Mouse (Mus musculus): Measurements from ENCODE around the gene Prps1l1. TPM values are rescaled to one million over a fixed set of nuclear protein-coding genes. Genes with fewer than 3 reads are reported as not detected.

Prps1l1 gene
- polyA plus RNA-seq, 1 experiment from 2014 or later: not detected

GRCm38 (mm10) chr12:34998778-34999467 is 14.4 kb downstream of the Prps1l1 start:
- Histone ChIP-seq H3K9ac (ENCODE audit: low read depth, low read length) (no peak overlapping the region), H3K27me3 (ENCODE audit: control insufficient read depth, insufficient read depth, low read depth, low read length) (no peaks in the 10 kb centered on the region), H3K9me3 (replicated peaks; ENCODE audit: control insufficient read depth, low read length, poor library complexity, severe bottlenecking) (no peaks in the 10 kb centered on the region), H3K27ac (ENCODE audit: low read length) (no peak overlapping the region), H3K4me2 (ENCODE audit: low read length) (no peak overlapping the region), H3K36me3 (ENCODE audit: control insufficient read depth, insufficient read depth, low read length) (no peaks in the 10 kb centered on the region), H3K4me3 (ENCODE audit: low read depth, low read length) (no peak overlapping the region), H3K4me1 (ENCODE audit: control insufficient read depth, insufficient read depth, low read length) (no peaks in the 10 kb centered on the region)
- WGBS: 69% methylated on average over 12 of the region's 12 CpGs
- ATAC-seq: no peak

GRCm38 (mm10) chr12:35000323-35000722 is 15.8 kb downstream of the Prps1l1 start:
- no peak overlapping the region for H3K27ac ChIP-seq (ENCODE audit: low read length)
- no peak overlapping the region for H3K4me3 ChIP-seq (ENCODE audit: low read depth, low read length)
- no peaks in the 10 kb centered on the region for H3K4me1 ChIP-seq (ENCODE audit: control insufficient read depth, insufficient read depth, low read length)
- no peaks in the 10 kb centered on the region for H3K27me3 ChIP-seq (ENCODE audit: control insufficient read depth, insufficient read depth, low read depth, low read length)
- H3K4me2 ChIP-seq (ENCODE audit: low read length): no peak overlapping the region
- H3K9ac ChIP-seq (ENCODE audit: low read depth, low read length): no peak overlapping the region
- no peak for ATAC-seq
- WGBS: 62% methylated on average over 4 of the region's 4 CpGs
- H3K36me3 ChIP-seq (ENCODE audit: control insufficient read depth, insufficient read depth, low read length): no peaks in the 10 kb centered on the region
- H3K9me3 ChIP-seq (replicated peaks; ENCODE audit: control insufficient read depth, low read length, poor library complexity, severe bottlenecking): no peaks in the 10 kb centered on the region

- Histone ChIP-seq H3K4me2 (ENCODE audit: low read length) (no peak overlapping the region), H3K9ac (ENCODE audit: low read depth, low read length) (no peak overlapping the region), H3K4me1 (ENCODE audit: control insufficient read depth, insufficient read depth, low read length) (peaks cover 8% of the 10 kb centered on the region; the same call in 1 of the 2 replicates), H3K27me3 (ENCODE audit: control insufficient read depth, insufficient read depth, low read depth, low read length) (no peaks in the 10 kb centered on the region), H3K4me3 (ENCODE audit: low read depth, low read length) (no peak overlapping the region), H3K36me3 (ENCODE audit: control insufficient read depth, insufficient read depth, low read length) (no peaks in the 10 kb centered on the region), H3K9me3 (replicated peaks; ENCODE audit: control insufficient read depth, low read length, poor library complexity, severe bottlenecking) (no peaks in the 10 kb centered on the region), H3K27ac (ENCODE audit: low read length) (no peak overlapping the region)
- no peak for ATAC-seq
Observed at GRCm38 (mm10) chr12:35005748-35006147, 21.2 kb downstream of the Prps1l1 start.

- H3K4me2 ChIP-seq (ENCODE audit: low read length): no peak overlapping the region
- H3K9me3 ChIP-seq (replicated peaks; ENCODE audit: control insufficient read depth, low read length, poor library complexity, severe bottlenecking): no peaks in the 10 kb centered on the region
- H3K4me3 ChIP-seq (ENCODE audit: low read depth, low read length): no peak overlapping the region
- no peak overlapping the region for H3K27ac ChIP-seq (ENCODE audit: low read length)
- no peaks in the 10 kb centered on the region for H3K27me3 ChIP-seq (ENCODE audit: control insufficient read depth, insufficient read depth, low read depth, low read length)
- no peaks in the 10 kb centered on the region for H3K36me3 ChIP-seq (ENCODE audit: control insufficient read depth, insufficient read depth, low read length)
- 51% methylated on average over 1 of the region's 1 CpGs for WGBS
- H3K4me1 ChIP-seq (ENCODE audit: control insufficient read depth, insufficient read depth, low read length): peaks cover 8% of the 10 kb centered on the region; the same call in 1 of the 2 replicates
- no peak overlapping the region for H3K9ac ChIP-seq (ENCODE audit: low read depth, low read length)
- ATAC-seq: no peak
Observed at GRCm38 (mm10) chr12:35007851-35008250, 23.3 kb downstream of the Prps1l1 start.

GRCm38 (mm10) chr12:35008340-35009137 is 24.0 kb downstream of the Prps1l1 start:
- Histone ChIP-seq H3K9ac (ENCODE audit: low read depth, low read length) (no peak overlapping the region), H3K4me3 (ENCODE audit: low read depth, low read length) (no peak overlapping the region), H3K36me3 (ENCODE audit: control insufficient read depth, insufficient read depth, low read length) (no peaks in the 10 kb centered on the region), H3K4me1 (ENCODE audit: control insufficient read depth, insufficient read depth, low read length) (peaks cover 8% of the 10 kb centered on the region; the same call in 1 of the 2 replicates), H3K9me3 (replicated peaks; ENCODE audit: control insufficient read depth, low read length, poor library complexity, severe bottlenecking) (no peaks in the 10 kb centered on the region), H3K27me3 (ENCODE audit: control insufficient read depth, insufficient read depth, low read depth, low read length) (no peaks in the 10 kb centered on the region), H3K27ac (ENCODE audit: low read length) (peak overlapping the region; percentile 51), H3K4me2 (ENCODE audit: low read length) (no peak overlapping the region)
- ATAC-seq: peak; percentile 91
- 20% methylated on average over 11 of the region's 11 CpGs for WGBS

- peaks cover 8% of the 10 kb centered on the region; the same call in 1 of the 2 replicates for H3K4me1 ChIP-seq (ENCODE audit: control insufficient read depth, insufficient read depth, low read length)
- no peak overlapping the region for H3K4me3 ChIP-seq (ENCODE audit: low read depth, low read length)
- H3K9ac ChIP-seq (ENCODE audit: low read depth, low read length): no peak overlapping the region
- no peaks in the 10 kb centered on the region for H3K9me3 ChIP-seq (replicated peaks; ENCODE audit: control insufficient read depth, low read length, poor library complexity, severe bottlenecking)
- ATAC-seq: no peak
- no peaks in the 10 kb centered on the region for H3K27me3 ChIP-seq (ENCODE audit: control insufficient read depth, insufficient read depth, low read depth, low read length)
- no peak overlapping the region for H3K27ac ChIP-seq (ENCODE audit: low read length)
- no peaks in the 10 kb centered on the region for H3K36me3 ChIP-seq (ENCODE audit: control insufficient read depth, insufficient read depth, low read length)
- 58% methylated on average over 1 of the region's 1 CpGs for WGBS
- no peak overlapping the region for H3K4me2 ChIP-seq (ENCODE audit: low read length)
Observed at GRCm38 (mm10) chr12:35011462-35011861, 26.9 kb downstream of the Prps1l1 start.

GRCm38 (mm10) chr12:35013950-35014349 is 29.4 kb downstream of the Prps1l1 start:
- WGBS: 82% methylated on average over 2 of the region's 2 CpGs
- no peak for ATAC-seq

GRCm38 (mm10) chr12:35016056-35016455 is 31.5 kb downstream of the Prps1l1 start:
- Histone ChIP-seq H3K9me3 (replicated peaks; ENCODE audit: control insufficient read depth, low read length, poor library complexity, severe bottlenecking) (no peaks in the 10 kb centered on the region), H3K4me3 (ENCODE audit: low read depth, low read length) (no peak overlapping the region), H3K36me3 (ENCODE audit: control insufficient read depth, insufficient read depth, low read length) (no peaks in the 10 kb centered on the region), H3K9ac (ENCODE audit: low read depth, low read length) (no peak overlapping the region), H3K27ac (ENCODE audit: low read length) (no peak overlapping the region), H3K4me2 (ENCODE audit: low read length) (no peak overlapping the region), H3K27me3 (ENCODE audit: control insufficient read depth, insufficient read depth, low read depth, low read length) (no peaks in the 10 kb centered on the region), H3K4me1 (ENCODE audit: control insufficient read depth, insufficient read depth, low read length) (no peaks in the 10 kb centered on the region)
- WGBS: 42% methylated on average over 3 of the region's 3 CpGs
- peak; percentile 84 for ATAC-seq

More at GRCm38 (mm10) chr12:35013950-35014349, 29.4 kb downstream of the Prps1l1 start:
- H3K4me3 ChIP-seq (ENCODE audit: low read depth, low read length): no peak overlapping the region
- no peak overlapping the region for H3K9ac ChIP-seq (ENCODE audit: low read depth, low read length)
- H3K27me3 ChIP-seq (ENCODE audit: control insufficient read depth, insufficient read depth, low read depth, low read length): no peaks in the 10 kb centered on the region
- H3K4me1 ChIP-seq (ENCODE audit: control insufficient read depth, insufficient read depth, low read length): peaks cover 2% of the 10 kb centered on the region; the same call in 1 of the 2 replicates
- no peaks in the 10 kb centered on the region for H3K9me3 ChIP-seq (replicated peaks; ENCODE audit: control insufficient read depth, low read length, poor library complexity, severe bottlenecking)
- H3K4me2 ChIP-seq (ENCODE audit: low read length): no peak overlapping the region
- H3K36me3 ChIP-seq (ENCODE audit: control insufficient read depth, insufficient read depth, low read length): no peaks in the 10 kb centered on the region
- no peak overlapping the region for H3K27ac ChIP-seq (ENCODE audit: low read length)

Measured in midbrain, embryonic 16.5 days (tissue).